Mouse (Mus musculus) liver, adult 2 months (tissue): ENCODE measurements around the gene Myf5. TPM values are rescaled to one million over a fixed set of nuclear protein-coding genes. Genes with fewer than 3 reads are reported as not detected.

Experiments
- DNase-seq: peaks from one replicate; pipeline ENCODE4 v3.0.0-alpha.2; 2011; ENCODE audit warnings: low read depth, low spot score; ENCODE audit errors: extremely low read depth
- H3K27ac ChIP-seq: fragments of 200-500 bp; replicated peaks from 2 replicates; pipeline ENCODE4 v1.5.1; 2012; ENCODE audit warnings: low read depth, mild to moderate bottlenecking, control low read depth, inconsistent platforms, low read length; ENCODE audit not compliant: insufficient read depth
- H3K27me3 ChIP-seq: fragments of 200-500 bp; 2 replicates; pipeline ENCODE4 v1.6.1; 2012; ENCODE audit warnings: mild to moderate bottlenecking, moderate library complexity, low read length, inconsistent platforms; ENCODE audit not compliant: control insufficient read depth, insufficient read depth
- H3K36me3 ChIP-seq: fragments of 200-500 bp; 2 replicates; pipeline ENCODE4 v1.6.1; 2012; ENCODE audit warnings: low read length, inconsistent platforms; ENCODE audit not compliant: control insufficient read depth, insufficient read depth
- H3K4me1 ChIP-seq: fragments of 200-500 bp; 2 replicates; pipeline ENCODE4 v1.6.1; 2011; ENCODE audit warnings: low read length; ENCODE audit not compliant: control insufficient read depth, insufficient read depth
- H3K4me3 ChIP-seq: fragments of 200-500 bp; 2 replicates; pipeline ENCODE4 v1.5.1; 2011; ENCODE audit warnings: low read depth, mild to moderate bottlenecking, control low read depth, low read length, moderate library complexity; ENCODE audit not compliant: insufficient read depth
- H3K79me2 ChIP-seq: fragments of 200-500 bp; 2 replicates; pipeline ENCODE4 v1.6.1; 2012; ENCODE audit warnings: inconsistent platforms, mild to moderate bottlenecking, low read length, moderate library complexity; ENCODE audit not compliant: control insufficient read depth, insufficient read depth
- H3K9ac ChIP-seq: fragments of 200-500 bp; 2 replicates; pipeline ENCODE4 v1.6.1; 2012; ENCODE audit warnings: low read depth, mild to moderate bottlenecking, control low read depth, inconsistent platforms, low read length
- CTCF ChIP-seq: fragments of 200-500 bp; IDR thresholded peaks from 2 replicates; pipeline ENCODE4 v1.5.1; 2011; ENCODE audit warnings: low read depth, low read length, control low read depth
- POLR2A ChIP-seq: fragments of 200-500 bp; IDR thresholded peaks from 2 replicates; pipeline ENCODE4 v1.6.1; 2011; ENCODE audit warnings: low read length, control low read depth; ENCODE audit not compliant: insufficient read depth; ENCODE audit errors: extremely low read depth
- WGBS: fragments of 180-500 bp; shearing (Covaris S2); methylation state at CpG from one replicate; pipeline ENCODE4 v1.1.7; 2018; 5-methylcytosine and 5-hydroxymethylcytosine counted together
- polyA plus RNA-seq: library from polyadenylated mRNA; depleted of rRNA; stranded (reverse); fragments of >200 nt; gene quantifications from 2 replicates; pipeline ENCODE4 v1.2.3, GENCODE M21; 2012
- total RNA-seq: library from RNA; depleted of rRNA; stranded (reverse); fragments of >200 nt; gene quantifications from 2 replicates; pipeline ENCODE4 v1.2.3, GENCODE M21; 2014

Myf5 gene
- total and polyA plus RNA-seq, 2 experiments: not detected

DNA sequence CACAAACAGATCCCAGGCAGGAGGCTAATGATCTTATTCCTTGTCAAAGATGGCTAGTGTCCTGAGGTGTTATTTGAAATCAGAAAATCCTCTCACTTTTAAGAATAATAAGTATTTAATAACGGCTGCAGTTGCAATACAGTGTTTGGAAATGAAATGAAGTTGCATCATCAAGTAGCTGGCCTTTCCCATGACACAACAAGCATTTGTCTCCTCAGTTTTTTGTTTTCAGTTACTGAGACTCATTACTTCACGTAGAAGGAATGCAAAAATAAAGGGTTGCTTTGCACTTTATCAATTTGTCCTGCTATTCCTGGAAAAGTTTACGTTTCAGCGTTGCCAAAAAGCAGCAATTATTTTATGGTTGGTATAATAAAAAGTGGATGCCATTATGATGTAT, 17.5 kb upstream of the Myf5 start:
- Histone ChIP-seq H3K27me3 (no peaks in the 10 kb centered on the region), H3K4me3 (no peak overlapping the region), H3K4me1 (no peaks in the 10 kb centered on the region), H3K27ac (no peak overlapping the region), H3K36me3 (no peaks in the 10 kb centered on the region), H3K9ac (no peak overlapping the region), H3K79me2 (no peaks in the 10 kb centered on the region)
- WGBS: 66% methylated on average over 4 of the region's 4 CpGs
- no peak for TF ChIP-seq POLR2A
- TF ChIP-seq CTCF: no peak
- no peak for DNase-seq

GRCm38 (mm10) chr10:107502193-107502592, 16.3 kb upstream of the Myf5 start:
- WGBS: 90% methylated on average over 7 of the region's 7 CpGs

DNA sequence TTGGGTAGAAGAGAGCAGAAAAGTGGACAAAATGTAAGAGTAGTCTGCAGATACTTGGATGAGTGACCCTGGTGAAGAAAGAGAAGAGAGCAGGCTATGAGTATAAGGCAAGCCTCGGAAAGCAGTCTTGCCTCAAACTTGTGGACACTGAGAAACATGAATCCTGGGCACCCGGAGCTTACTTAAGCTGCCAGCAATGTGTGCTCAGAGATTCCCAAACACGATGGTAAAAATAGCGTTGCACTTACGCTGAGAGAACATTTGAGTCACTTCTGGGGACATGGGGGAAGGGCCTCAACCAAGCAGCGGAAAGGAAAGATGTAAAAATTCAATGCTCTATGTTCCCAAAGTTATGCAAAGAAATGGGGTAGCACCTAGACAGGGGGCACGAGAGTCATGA, 13.7 kb upstream of the Myf5 start:
- WGBS: 76% methylated on average over 7 of the region's 7 CpGs

More at GRCm38 (mm10) chr10:107502193-107502592, 16.3 kb upstream of the Myf5 start:
- Histone ChIP-seq H3K4me3 (no peak overlapping the region), H3K4me1 (no peaks in the 10 kb centered on the region), H3K27me3 (no peaks in the 10 kb centered on the region), H3K36me3 (no peaks in the 10 kb centered on the region), H3K27ac (no peak overlapping the region), H3K79me2 (no peaks in the 10 kb centered on the region), H3K9ac (no peak overlapping the region)
- DNase-seq: no peak
- TF ChIP-seq CTCF (no peak), POLR2A (no peak)

GRCm38 (mm10) chr10:107496402-107496801, 10.5 kb upstream of the Myf5 start:
- WGBS: 76% methylated on average over 1 of the region's 1 CpGs
- no peak overlapping the region for H3K9ac ChIP-seq
- H3K4me3 ChIP-seq: no peak overlapping the region
- no peaks in the 10 kb centered on the region for H3K4me1 ChIP-seq
- H3K79me2 ChIP-seq: no peaks in the 10 kb centered on the region
- TF ChIP-seq CTCF: no peak
- TF ChIP-seq POLR2A: no peak
- H3K27ac ChIP-seq: no peak overlapping the region
- H3K27me3 ChIP-seq: no peaks in the 10 kb centered on the region; the same call in 1 of the 2 replicates
- DNase-seq: no peak
- no peaks in the 10 kb centered on the region for H3K36me3 ChIP-seq

More for the DNA sequence above, 13.7 kb upstream of the Myf5 start:
- H3K4me1 ChIP-seq: no peaks in the 10 kb centered on the region
- H3K79me2 ChIP-seq: no peaks in the 10 kb centered on the region
- H3K4me3 ChIP-seq: no peak overlapping the region
- H3K9ac ChIP-seq: no peak overlapping the region
- no peaks in the 10 kb centered on the region for H3K36me3 ChIP-seq
- DNase-seq: no peak
- no peak for TF ChIP-seq CTCF
- no peak for TF ChIP-seq POLR2A
- H3K27ac ChIP-seq: no peak overlapping the region
- no peaks in the 10 kb centered on the region for H3K27me3 ChIP-seq

DNA sequence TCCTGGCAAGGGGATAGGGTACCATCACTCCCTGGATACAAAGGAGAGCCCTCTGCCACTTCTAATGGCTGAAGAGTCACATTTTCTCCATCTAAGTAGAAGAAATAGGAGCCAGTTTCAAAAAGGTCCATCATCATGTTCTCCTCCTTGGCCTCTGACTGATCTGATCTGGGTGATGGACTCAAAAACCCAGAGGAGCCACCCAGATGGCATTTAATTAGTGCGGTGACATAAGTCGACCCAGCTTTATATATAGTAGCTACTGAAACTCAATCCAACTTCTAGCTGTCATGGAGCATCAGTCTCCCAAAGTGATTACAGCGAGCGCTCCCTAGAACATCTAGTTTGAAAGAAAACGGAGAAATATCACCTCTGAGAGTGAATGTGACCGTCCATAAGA, 8.6 kb upstream of the Myf5 start, which contains the start of gene Myf6:
Myf6 (minus strand) TSS at position 170 of the 400 bp plus-strand sequence.
- DNase-seq: no peak
- no peak for TF ChIP-seq CTCF
- TF ChIP-seq POLR2A: no peak
- no peak within 1 kb of the TSS for H3K4me3 ChIP-seq
- no peaks in the 10 kb centered on the region for H3K79me2 ChIP-seq
- WGBS: 85% methylated on average over 6 of the region's 6 CpGs
- no peaks in the 10 kb centered on the region for H3K4me1 ChIP-seq
- no peak within 1 kb of the TSS for H3K27ac ChIP-seq
- H3K9ac ChIP-seq: no peak within 1 kb of the TSS
- H3K27me3 ChIP-seq: no peaks in the 10 kb centered on the region; the same call in 1 of the 2 replicates
- no peaks in the 10 kb centered on the region for H3K36me3 ChIP-seq

DNA sequence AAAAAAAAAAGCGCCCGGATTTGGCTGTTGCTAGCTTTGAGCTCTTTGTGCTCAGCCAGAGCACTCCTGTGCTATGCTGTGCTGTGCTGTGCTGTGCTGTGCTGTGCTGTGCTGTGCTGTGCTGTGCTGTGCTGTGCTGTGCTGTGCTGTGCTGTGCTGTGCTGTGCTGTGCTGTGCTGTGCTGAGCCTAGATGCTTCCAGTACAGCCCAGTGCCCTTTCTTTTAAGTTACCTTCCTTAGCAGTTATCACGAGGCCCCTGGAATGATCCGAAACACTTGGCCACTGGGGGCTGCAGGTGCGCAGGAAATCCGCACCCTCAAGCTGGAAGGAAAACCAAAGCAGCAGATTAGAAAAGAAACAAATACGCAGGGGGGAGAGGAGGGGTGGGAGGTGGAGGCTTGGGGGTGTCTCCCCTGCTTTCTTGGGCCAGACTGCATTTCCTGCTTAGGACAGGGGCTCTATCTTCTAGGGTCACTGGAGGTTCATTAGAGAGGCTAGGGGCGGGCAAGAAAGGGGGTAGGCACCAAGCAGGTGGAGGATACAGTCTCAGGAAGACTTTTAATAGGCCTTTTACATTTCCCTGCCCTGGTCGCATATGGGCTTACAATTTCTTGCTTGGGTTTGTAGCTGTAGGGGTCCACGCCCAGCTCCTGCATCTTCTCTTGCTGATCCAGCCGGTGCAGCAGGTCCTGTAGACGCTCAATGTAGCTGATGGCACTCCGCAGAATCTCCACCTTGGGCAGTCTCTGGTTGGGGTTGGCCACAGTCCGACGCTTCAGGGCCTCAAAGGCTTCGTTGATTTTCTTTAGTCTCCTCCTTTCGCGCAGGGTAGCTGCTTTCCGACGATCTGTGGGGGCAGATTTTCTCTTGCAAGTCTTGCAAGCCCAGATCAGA, 7.9 kb upstream of the Myf5 start:
- TF ChIP-seq CTCF (no peak), POLR2A (no peak)
- no peak overlapping the region for H3K4me3 ChIP-seq
- no peak overlapping the region for H3K9ac ChIP-seq
- H3K27me3 ChIP-seq: no peaks in the 10 kb centered on the region; the same call in 1 of the 2 replicates
- no peaks in the 10 kb centered on the region for H3K79me2 ChIP-seq
- DNase-seq: no peak
- H3K27ac ChIP-seq: no peak overlapping the region
- H3K36me3 ChIP-seq: no peaks in the 10 kb centered on the region
- no peaks in the 10 kb centered on the region for H3K4me1 ChIP-seq
- 48% methylated on average over 20 of the region's 20 CpGs for WGBS
